Mouse (Mus musculus): ENCODE data around the gene Ass1. TPM values are rescaled to one million over a fixed set of nuclear protein-coding genes. Genes with fewer than 3 reads are reported as not detected.
A peak's percentile ranks its signal among the peaks of the same experiment; 100 is the strongest.

Gene Ass1
- polyA plus RNA-seq, 1 experiment from 2014 or later: 9.1 TPM

GRCm38 (mm10) chr2:31493243-31493642, 23.2 kb downstream of the Ass1 start:
- peaks cover 51% of the 10 kb centered on the region for H3K4me1 ChIP-seq
- no peaks in the 10 kb centered on the region for H3K36me3 ChIP-seq
- ATAC-seq (ENCODE audit: low FRiP score): no peak
- H3K9ac ChIP-seq (replicated peaks): no peak overlapping the region
- peaks cover 44% of the 10 kb centered on the region for H3K27me3 ChIP-seq (replicated peaks)
- H3K9me3 ChIP-seq (replicated peaks): no peaks in the 10 kb centered on the region
- no peak overlapping the region for H3K27ac ChIP-seq (replicated peaks)
- no peak overlapping the region for H3K4me3 ChIP-seq (replicated peaks)
- 14% methylated on average over 11 of the region's 11 CpGs for WGBS
- H3K4me2 ChIP-seq: no peak overlapping the region

- Histone ChIP-seq H3K4me3 (replicated peaks) (no peak overlapping the region), H3K4me2 (no peak overlapping the region), H3K27me3 (replicated peaks) (peaks cover 50% of the 10 kb centered on the region), H3K27ac (replicated peaks) (no peak overlapping the region), H3K4me1 (peaks cover 46% of the 10 kb centered on the region), H3K36me3 (no peaks in the 10 kb centered on the region), H3K9me3 (replicated peaks) (no peaks in the 10 kb centered on the region), H3K9ac (replicated peaks) (no peak overlapping the region)
- 33% methylated on average over 5 of the region's 5 CpGs for WGBS
- no peak for ATAC-seq (ENCODE audit: low FRiP score)
Observed at GRCm38 (mm10) chr2:31494315-31494714, 24.3 kb downstream of the Ass1 start.

GRCm38 (mm10) chr2:31495046-31495476, 25.1 kb downstream of the Ass1 start:
- H3K4me3 ChIP-seq (replicated peaks): no peak overlapping the region
- H3K9me3 ChIP-seq (replicated peaks): no peaks in the 10 kb centered on the region
- no peak overlapping the region for H3K9ac ChIP-seq (replicated peaks)
- 10% methylated on average over 13 of the region's 13 CpGs for WGBS
- H3K27me3 ChIP-seq (replicated peaks): peaks cover 49% of the 10 kb centered on the region
- peaks cover 52% of the 10 kb centered on the region for H3K4me1 ChIP-seq
- peak overlapping the region; percentile 37 for H3K4me2 ChIP-seq
- no peak overlapping the region for H3K27ac ChIP-seq (replicated peaks)
- 0 out of 2 replicates have a peak, but pooled peaks have one; percentile 40 for ATAC-seq (ENCODE audit: low FRiP score)
- no peaks in the 10 kb centered on the region for H3K36me3 ChIP-seq

- H3K9me3 ChIP-seq (replicated peaks): no peaks in the 10 kb centered on the region
- H3K4me3 ChIP-seq (replicated peaks): no peak overlapping the region
- peaks cover 47% of the 10 kb centered on the region for H3K27me3 ChIP-seq (replicated peaks)
- peaks cover 57% of the 10 kb centered on the region for H3K4me1 ChIP-seq
- no peak for ATAC-seq (ENCODE audit: low FRiP score)
- H3K36me3 ChIP-seq: no peaks in the 10 kb centered on the region
- WGBS: 7% methylated on average over 1 of the region's 1 CpGs
- no peak overlapping the region for H3K4me2 ChIP-seq
- H3K9ac ChIP-seq (replicated peaks): no peak overlapping the region
- H3K27ac ChIP-seq (replicated peaks): no peak overlapping the region
Observed at GRCm38 (mm10) chr2:31496141-31496540, 26.1 kb downstream of the Ass1 start.

GRCm38 (mm10) chr2:31497113-31497512, 27.1 kb downstream of the Ass1 start:
- no peak overlapping the region for H3K27ac ChIP-seq (replicated peaks)
- H3K4me2 ChIP-seq: no peak overlapping the region
- H3K9me3 ChIP-seq (replicated peaks): no peaks in the 10 kb centered on the region
- 21% methylated on average over 7 of the region's 7 CpGs for WGBS
- peaks cover 45% of the 10 kb centered on the region for H3K27me3 ChIP-seq (replicated peaks)
- no peak overlapping the region for H3K4me3 ChIP-seq (replicated peaks)
- H3K4me1 ChIP-seq: peaks cover 63% of the 10 kb centered on the region
- ATAC-seq (ENCODE audit: low FRiP score): no peak
- no peak overlapping the region for H3K9ac ChIP-seq (replicated peaks)
- H3K36me3 ChIP-seq: no peaks in the 10 kb centered on the region

GRCm38 (mm10) chr2:31497635-31498034, 27.6 kb downstream of the Ass1 start:
- no peak overlapping the region for H3K4me3 ChIP-seq (replicated peaks)
- WGBS: 27% methylated on average over 19 of the region's 19 CpGs
- H3K27ac ChIP-seq (replicated peaks): no peak overlapping the region
- H3K27me3 ChIP-seq (replicated peaks): peaks cover 47% of the 10 kb centered on the region
- ATAC-seq (ENCODE audit: low FRiP score): no peak
- H3K9ac ChIP-seq (replicated peaks): no peak overlapping the region
- H3K9me3 ChIP-seq (replicated peaks): no peaks in the 10 kb centered on the region
- H3K4me2 ChIP-seq: no peak overlapping the region
- no peaks in the 10 kb centered on the region for H3K36me3 ChIP-seq
- H3K4me1 ChIP-seq: peaks cover 66% of the 10 kb centered on the region

GRCm38 (mm10) chr2:31499327-31500291, 29.6 kb downstream of the Ass1 start:
- Histone ChIP-seq H3K4me1 (peaks cover 50% of the 10 kb centered on the region), H3K4me3 (replicated peaks) (no peak overlapping the region), H3K36me3 (no peaks in the 10 kb centered on the region), H3K9me3 (replicated peaks) (no peaks in the 10 kb centered on the region), H3K27me3 (replicated peaks) (peaks cover 61% of the 10 kb centered on the region), H3K4me2 (no peak overlapping the region), H3K27ac (replicated peaks) (no peak overlapping the region), H3K9ac (replicated peaks) (no peak overlapping the region)
- 12% methylated on average over 21 of the region's 21 CpGs for WGBS
- no peak for ATAC-seq (ENCODE audit: low FRiP score)

GRCm38 (mm10) chr2:31500292-31501204, 30.5 kb downstream of the Ass1 start:
- Histone ChIP-seq H3K36me3 (no peaks in the 10 kb centered on the region), H3K4me1 (peaks cover 51% of the 10 kb centered on the region), H3K9me3 (replicated peaks) (no peaks in the 10 kb centered on the region), H3K4me2 (no peak overlapping the region), H3K27ac (replicated peaks) (no peak overlapping the region), H3K9ac (replicated peaks) (no peak overlapping the region), H3K27me3 (replicated peaks) (peaks cover 69% of the 10 kb centered on the region), H3K4me3 (replicated peaks) (no peak overlapping the region)
- 24% methylated on average over 24 of the region's 24 CpGs for WGBS
- ATAC-seq (ENCODE audit: low FRiP score): no peak; the same call in 1 of the 2 replicates

- H3K27ac ChIP-seq (replicated peaks): no peak overlapping the region
- H3K4me3 ChIP-seq (replicated peaks): no peak overlapping the region
- no peaks in the 10 kb centered on the region for H3K9me3 ChIP-seq (replicated peaks)
- H3K4me1 ChIP-seq: peaks cover 47% of the 10 kb centered on the region
- H3K27me3 ChIP-seq (replicated peaks): peaks cover 78% of the 10 kb centered on the region
- no peak for ATAC-seq (ENCODE audit: low FRiP score)
- no peak overlapping the region for H3K4me2 ChIP-seq
- 38% methylated on average over 20 of the region's 20 CpGs for WGBS
- no peak overlapping the region for H3K9ac ChIP-seq (replicated peaks)
- no peaks in the 10 kb centered on the region for H3K36me3 ChIP-seq
Observed at GRCm38 (mm10) chr2:31501448-31502130, 31.6 kb downstream of the Ass1 start.

GRCm38 (mm10) chr2:31502616-31503522, 32.9 kb downstream of the Ass1 start:
- 58% methylated on average over 15 of the region's 15 CpGs for whole genome bisulfite sequencing
- Histone ChIP-seq H3K9ac (replicated peaks) (no peak overlapping the region), H3K4me2 (no peak overlapping the region), H3K36me3 (no peaks in the 10 kb centered on the region), H3K4me3 (replicated peaks) (no peak overlapping the region), H3K27ac (replicated peaks) (no peak overlapping the region), H3K4me1 (peaks cover 37% of the 10 kb centered on the region), H3K9me3 (replicated peaks) (no peaks in the 10 kb centered on the region), H3K27me3 (replicated peaks) (peaks cover 86% of the 10 kb centered on the region)
- no peak for ATAC-seq (ENCODE audit: low FRiP score)

All from neural tube, embryonic 15.5 days (tissue).